Mouse (Mus musculus) C2C12 (cell line): ENCODE results near the gene Il2rb.

Source experiments
- CEBPB ChIP-seq: IDR thresholded peaks from one replicate; pipeline ENCODE4 v1.6.1; 2011; ENCODE audit warnings: low read depth, mild to moderate bottlenecking, control low read depth, moderate library complexity
- CTCF ChIP-seq: IDR thresholded peaks from one replicate; pipeline ENCODE4 v1.5.1; 2011; ENCODE audit not compliant: control insufficient read depth, insufficient read depth, insufficient read length
- MAX ChIP-seq: IDR thresholded peaks from one replicate; pipeline ENCODE4 v1.6.1; 2011; ENCODE audit warnings: mild to moderate bottlenecking, control low read depth
- MYOD1 ChIP-seq: IDR thresholded peaks from one replicate; pipeline ENCODE4 v1.6.1; 2011; ENCODE audit warnings: low read depth; ENCODE audit not compliant: control insufficient read depth, insufficient read length
- USF1 ChIP-seq: IDR thresholded peaks from one replicate; pipeline ENCODE4 v1.6.1; 2011; ENCODE audit warnings: low read depth, mild to moderate bottlenecking, control low read depth, moderate library complexity

DNA sequence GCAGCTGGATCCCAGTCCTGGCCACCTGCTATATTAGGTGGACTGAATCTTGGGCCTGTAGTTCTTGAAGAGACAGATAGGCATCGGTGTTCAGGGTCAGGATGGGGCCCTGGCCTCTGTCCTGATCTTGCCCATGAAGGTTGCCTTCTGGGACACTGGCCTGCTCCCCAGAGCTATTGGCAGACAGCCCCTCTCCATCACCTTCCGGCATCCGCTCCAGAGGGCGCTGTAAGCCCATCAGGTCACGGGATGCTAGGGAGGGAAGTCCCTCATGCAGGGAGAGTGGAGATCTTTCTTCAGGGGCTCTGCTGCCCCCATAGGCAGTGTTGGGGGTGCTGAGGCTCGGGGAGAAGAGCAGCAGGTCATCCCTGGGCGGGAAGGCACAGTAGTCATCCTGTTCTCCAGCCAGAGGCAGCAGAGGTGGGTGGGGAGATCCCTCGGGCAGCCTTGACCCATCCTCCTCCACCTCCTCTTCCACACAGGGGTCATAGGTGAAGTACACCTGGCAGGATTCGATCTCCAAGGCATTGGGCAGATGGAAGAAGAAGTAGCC is 13.5 kb downstream of the Il2rb start:
- TF ChIP-seq CEBPB = no peak
- TF ChIP-seq CTCF = peak; percentile 36
- no peak for TF ChIP-seq MYOD1
- TF ChIP-seq USF1 = no peak
- TF ChIP-seq MAX = no peak
